Mouse (Mus musculus): ENCODE results near the gene Fancc.

The Fancc gene

DNA sequence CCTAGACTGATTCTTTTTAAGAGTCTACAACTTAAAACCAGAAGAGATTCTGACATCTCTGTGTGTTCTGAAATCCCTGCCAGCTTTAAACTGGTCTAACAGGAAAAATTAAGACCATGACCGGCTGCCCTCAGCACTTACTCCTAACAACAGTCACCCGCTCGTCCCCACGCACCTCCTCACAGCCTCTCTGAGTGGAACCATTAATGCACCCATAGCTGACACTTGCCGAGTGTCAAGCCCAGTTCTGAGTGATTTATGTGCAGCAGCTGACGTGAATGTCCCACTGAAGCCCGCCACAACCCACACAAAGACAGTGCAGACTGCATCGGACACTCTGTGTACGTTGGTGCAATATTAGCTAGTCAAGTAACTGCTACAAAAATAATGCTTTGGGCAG is 251.9 kb downstream of the Fancc start:
- no peak for DNase-seq (ENCODE audit: low spot score)

DNA sequence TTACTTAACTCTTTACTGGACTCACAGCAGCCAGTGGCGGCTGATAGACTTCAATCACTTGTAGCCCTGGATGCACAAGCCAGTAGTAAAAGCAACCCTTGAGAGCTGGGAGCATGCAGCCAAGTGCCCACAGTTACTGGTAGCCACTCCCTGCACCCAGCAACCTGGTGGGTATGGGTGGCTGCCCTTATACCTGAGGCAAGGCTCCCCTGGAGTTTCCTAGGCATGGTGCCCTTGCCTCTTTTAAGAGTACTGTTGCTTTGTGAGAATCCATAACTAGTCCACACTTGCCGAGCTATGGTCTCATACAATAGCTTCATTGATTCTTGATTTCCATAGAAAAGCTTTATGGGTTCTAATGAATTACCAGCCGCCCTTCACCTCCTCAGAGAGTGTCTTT is 252.7 kb downstream of the Fancc start:
- no peak for DNase-seq (ENCODE audit: low spot score)

DNA sequence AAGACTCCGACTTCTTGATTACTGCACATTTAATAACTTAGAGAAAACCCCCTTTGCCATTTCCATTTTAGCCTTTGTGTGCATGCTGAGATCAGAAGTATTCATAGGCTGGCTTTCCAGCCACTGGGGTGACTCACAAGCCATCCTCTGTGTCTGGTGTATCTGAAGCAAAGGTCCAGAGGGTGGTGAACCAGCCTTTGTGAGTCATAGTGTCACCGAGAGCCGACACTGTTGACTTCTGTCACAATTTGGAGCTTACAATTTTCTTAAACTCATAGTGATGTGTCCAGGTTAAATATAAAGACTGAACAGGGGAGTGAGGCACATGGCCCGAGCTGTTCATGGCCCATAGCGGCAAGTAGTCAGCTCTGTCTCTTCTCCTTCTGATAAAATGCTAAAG is 253.5 kb downstream of the Fancc start:
- DNase-seq (ENCODE audit: low spot score): no peak

DNA sequence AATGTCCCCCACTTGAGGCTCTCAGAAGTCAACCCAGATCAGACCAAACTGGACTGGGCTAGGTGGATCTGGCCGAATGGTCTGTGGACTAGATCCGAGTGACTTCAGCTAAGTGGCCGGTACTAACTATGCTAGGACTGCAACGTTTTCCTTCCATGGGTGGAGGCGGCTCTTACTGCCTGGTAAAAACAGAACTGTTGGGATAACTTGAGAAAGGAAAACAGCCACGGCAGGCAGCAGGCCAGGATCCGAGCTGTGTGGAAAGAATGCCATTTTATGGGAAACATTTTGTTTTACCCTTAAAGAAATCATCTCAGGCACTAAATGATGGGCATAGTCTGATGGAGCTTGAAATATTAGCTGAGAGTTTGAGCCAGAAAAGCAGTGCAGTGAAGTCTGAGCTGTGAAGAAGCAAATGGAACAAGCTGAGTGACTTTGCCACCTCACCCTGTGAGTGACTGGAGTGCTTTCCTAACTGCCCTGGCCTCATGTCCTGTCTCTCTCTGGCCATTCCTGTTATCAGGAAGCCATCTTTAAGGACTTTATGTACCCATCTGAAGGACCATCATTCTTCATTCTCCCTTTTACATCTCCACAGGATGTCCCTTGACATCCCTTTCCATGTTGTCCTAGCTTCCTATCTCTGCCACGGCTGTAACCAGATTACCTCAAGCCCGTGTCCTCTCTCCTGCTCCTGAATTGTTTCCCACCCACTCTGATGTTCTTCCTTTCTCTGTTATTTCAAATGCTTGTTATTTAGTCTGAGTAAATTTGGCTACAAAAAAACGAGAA is 254.5 kb downstream of the Fancc start:
- DNase-seq (ENCODE audit: low spot score): no peak

DNA sequence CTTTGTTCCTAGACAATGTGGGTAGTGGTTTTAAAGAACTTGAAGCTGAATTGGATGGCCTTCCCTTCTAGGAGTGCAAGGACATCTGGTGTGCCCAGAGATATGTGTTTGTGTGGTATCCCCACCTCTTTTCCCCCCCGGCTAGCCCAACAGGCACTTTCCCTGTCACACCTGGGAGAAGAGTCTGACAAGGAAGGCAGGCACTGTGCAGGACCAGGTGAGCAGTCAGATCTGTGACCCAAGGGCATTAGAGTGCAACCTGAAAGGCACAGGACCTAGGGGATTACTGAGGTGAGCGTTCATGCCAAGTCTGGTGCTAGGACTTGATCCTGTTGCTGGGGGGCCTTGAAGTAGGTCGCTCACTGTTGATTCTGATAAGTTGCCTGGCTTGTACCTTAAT is 255.4 kb downstream of the Fancc start:
- no peak for DNase-seq (ENCODE audit: low spot score)

- no peak for DNase-seq (ENCODE audit: low spot score)
These were observed 256.2 kb downstream of the Fancc start for GRCm38 (mm10) chr13:63240835-63241234.

DNA sequence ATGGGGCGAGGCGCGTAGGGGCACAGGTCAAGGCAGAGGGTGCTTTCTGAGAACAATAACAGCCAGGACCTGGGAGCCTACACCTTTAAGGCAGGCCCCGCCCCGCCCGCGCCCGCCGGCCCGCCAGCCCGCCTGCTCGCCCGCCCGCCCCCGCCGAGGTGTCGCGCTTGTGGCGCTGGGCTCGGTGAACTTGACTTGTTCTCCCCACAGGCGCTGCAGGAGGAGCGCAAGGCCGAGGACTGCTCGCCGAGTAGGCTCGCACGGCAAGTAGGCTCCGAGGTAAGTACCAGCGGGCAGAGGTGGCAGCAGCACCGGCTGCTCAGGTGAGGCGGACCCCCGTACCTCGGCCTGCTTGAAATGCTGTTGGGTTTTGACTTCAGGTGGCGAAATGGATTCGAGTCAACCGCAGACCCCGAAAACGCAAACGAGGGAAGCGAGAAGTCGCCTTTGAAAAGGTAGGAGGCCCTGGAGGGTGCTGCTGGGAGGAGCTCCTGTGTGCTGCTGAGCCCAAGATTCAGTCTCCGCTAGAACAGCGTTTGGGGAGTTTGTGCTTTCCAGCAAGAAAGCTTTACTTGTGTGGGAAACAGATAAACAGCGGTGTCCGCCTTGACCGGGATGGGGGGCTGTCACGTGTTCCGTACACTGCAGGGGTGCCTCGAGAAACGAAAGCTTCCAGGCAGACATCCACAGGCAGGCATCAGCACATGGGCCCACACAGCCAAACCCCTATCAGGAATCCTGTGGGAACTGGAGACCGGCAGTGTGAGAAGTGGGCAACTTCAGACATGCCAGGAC is 257.0 kb downstream of the Fancc start:
- peak; percentile 75 for DNase-seq (ENCODE audit: low spot score)

GRCm38 (mm10) chr13:63239301-63239804 is 257.7 kb downstream of the Fancc start:
- peak; percentile 62 for DNase-seq (ENCODE audit: low spot score)

- no peak for DNase-seq (ENCODE audit: low spot score)
These were observed 259.0 kb downstream of the Fancc start for GRCm38 (mm10) chr13:63238045-63238444.

DNA sequence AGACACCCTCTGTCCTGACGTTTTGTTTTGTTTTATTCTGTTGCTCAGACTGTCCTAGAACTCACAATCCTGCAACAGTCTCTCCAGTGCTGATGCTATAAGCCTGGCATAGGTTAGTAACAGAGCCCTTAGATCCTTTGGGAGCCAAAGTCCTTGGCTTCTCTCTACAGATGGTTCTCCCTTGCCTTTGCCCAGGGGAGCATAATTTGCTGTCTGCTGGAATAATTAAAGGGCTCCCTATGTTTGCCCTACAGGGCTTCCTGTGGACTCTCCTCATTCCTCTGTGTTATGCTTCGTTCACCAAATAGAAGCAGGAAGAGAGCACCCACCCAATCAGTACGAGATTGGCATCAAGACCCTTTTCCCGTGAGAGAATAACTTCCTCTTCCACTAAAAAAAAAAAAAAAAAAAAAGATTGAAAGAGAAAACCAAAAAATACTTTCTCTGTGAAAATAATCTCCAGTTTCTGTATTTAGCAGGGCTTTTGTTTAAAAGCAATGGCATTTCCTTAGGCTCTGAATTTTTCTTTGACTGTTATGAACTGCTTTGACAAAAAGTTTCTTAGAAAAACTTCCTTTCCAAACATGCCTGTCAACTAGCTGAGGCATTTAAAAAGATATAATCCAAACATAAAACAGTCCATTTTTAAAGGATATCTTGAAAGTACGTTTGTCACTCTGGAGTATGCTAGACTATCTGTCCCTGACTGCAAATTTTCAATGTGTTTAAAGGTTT is 260.8 kb downstream of the Fancc start:
- no peak for DNase-seq (ENCODE audit: low spot score)

- DNase-seq (ENCODE audit: low spot score): no peak
These were observed 261.5 kb downstream of the Fancc start for GRCm38 (mm10) chr13:63235551-63235950.
